Mouse (Mus musculus): ENCODE results near the gene Mcub. TPM values are rescaled to one million over a fixed set of nuclear protein-coding genes. Genes with fewer than 3 reads are reported as not detected.

The Mcub gene
- polyA plus RNA-seq (2014; fragmentation: Nextera tagmentation; extraction: Ambion mirVana): 12.5 and 14.1 TPM in 2 replicates

DNA sequence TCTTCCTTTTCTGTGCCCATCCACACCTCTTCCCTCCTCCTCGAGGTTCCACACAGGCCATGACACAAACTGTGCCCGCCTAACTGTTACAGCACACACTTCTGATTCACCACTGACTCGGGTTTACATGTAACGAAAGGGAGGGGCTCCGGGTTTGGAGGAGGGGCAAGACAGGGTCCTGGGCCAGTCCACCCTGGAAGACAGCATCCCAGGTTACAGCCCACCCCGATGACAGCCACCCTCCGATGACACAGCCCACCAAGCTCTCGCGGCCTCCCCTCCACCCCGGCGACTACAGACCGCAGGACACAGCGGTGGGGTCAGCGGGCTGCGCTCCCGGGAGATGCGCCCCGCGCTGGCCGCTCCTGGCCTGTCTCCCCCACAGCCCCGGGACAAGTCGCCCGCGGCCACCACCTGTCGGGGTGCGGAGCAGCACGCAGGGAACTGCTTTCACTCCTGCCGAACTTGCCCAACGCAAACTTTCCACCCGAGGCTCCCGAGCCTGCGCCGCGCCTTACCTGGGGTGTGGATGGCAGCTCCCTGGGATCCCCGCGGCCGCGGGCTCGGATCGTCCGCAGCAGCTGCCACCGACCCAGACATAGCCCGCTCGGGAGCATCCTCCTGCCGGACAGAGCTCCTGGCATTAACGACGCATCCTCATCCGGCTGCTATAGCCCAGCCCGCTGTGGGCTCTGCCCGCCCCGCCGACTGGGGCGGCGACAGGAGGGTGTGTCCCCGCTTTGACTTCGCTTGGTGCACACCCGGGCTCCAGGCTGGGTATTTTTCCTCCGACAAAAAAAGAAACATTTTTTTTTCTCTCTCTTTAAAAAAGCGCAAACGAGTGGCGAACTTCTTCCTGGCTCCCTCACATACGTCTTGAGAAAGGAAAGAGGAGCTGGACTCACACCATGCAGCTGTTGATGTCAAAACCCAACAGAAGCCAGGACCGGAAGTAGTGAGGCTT is at the start of gene Mcub:
Mcub (minus strand) TSS at position 775 of the 964 bp plus-strand sequence.
- no peaks in the 10 kb centered on the region for H3K9me3 ChIP-seq (ENCODE audit: control insufficient read depth, low read length)
- H3K4me3 ChIP-seq (ENCODE audit: low read depth, low read length): peak within 1 kb of the TSS; percentile 65
- H3K36me3 ChIP-seq (ENCODE audit: control insufficient read depth, insufficient read depth, low read length): no peaks in the 10 kb centered on the region
- peak within 1 kb of the TSS; percentile 59 for H3K9ac ChIP-seq (ENCODE audit: low read length)
- peak within 1 kb of the TSS; percentile 99 for H3K4me2 ChIP-seq (ENCODE audit: low read depth, severe bottlenecking)
- peak; percentile 65 for DNase-seq (ENCODE audit: low spot score)
- ATAC-seq (ENCODE audit: insufficient number of reproducible peaks, low FRiP score, low TSS enrichment, low read depth): peak; percentile 73
- peak within 1 kb of the TSS; percentile 47; the same call in 1 of the 2 replicates for H3K27ac ChIP-seq (replicated peaks; ENCODE audit: low read depth, low read length)
- H3K4me1 ChIP-seq (ENCODE audit: control insufficient read depth, insufficient read depth, low read length): peaks cover 10% of the 10 kb centered on the region
- WGBS: under 1% methylated on average over 63 of the region's 63 CpGs
- H3K27me3 ChIP-seq (ENCODE audit: control insufficient read depth, insufficient read depth, low read length): peaks cover 8% of the 10 kb centered on the region

DNA sequence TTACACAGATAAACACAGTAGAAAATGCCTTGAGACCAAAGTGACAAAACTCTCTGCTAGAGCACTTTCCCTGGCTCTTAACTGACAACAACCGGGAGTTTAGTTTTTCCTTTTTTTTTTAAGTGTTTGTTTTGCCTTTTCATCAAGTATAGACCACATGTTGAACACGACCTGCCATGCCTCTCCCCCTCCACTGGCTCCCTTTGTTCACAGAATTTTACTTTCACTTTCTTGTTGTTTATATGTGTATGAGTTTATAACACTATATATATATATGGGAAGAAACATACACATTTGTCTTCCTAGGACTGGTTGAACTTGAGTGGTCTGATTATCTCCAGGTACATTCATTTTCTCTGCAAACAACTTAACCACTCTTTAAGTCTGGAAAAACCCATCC is 42.9 kb upstream of the Mcub start:
- Histone ChIP-seq H3K27me3 (ENCODE audit: control insufficient read depth, insufficient read depth, low read length) (no peaks in the 10 kb centered on the region), H3K36me3 (ENCODE audit: control insufficient read depth, insufficient read depth, low read length) (peaks cover 5% of the 10 kb centered on the region; the same call in 1 of the 2 replicates), H3K4me1 (ENCODE audit: control insufficient read depth, insufficient read depth, low read length) (0 out of 2 replicates have a peak, but pooled peaks cover 2% of the 10 kb centered on the region), H3K4me3 (ENCODE audit: low read depth, low read length) (no peak overlapping the region), H3K9ac (ENCODE audit: low read length) (no peak overlapping the region), H3K4me2 (ENCODE audit: low read depth, severe bottlenecking) (no peak overlapping the region), H3K9me3 (ENCODE audit: control insufficient read depth, low read length) (no peaks in the 10 kb centered on the region), H3K27ac (replicated peaks; ENCODE audit: low read depth, low read length) (no peak overlapping the region)
- ATAC-seq (ENCODE audit: insufficient number of reproducible peaks, low FRiP score, low TSS enrichment, low read depth) (no peak), DNase-seq (ENCODE audit: low spot score) (no peak)
- 88% methylated on average over 2 of the region's 2 CpGs for WGBS

DNA sequence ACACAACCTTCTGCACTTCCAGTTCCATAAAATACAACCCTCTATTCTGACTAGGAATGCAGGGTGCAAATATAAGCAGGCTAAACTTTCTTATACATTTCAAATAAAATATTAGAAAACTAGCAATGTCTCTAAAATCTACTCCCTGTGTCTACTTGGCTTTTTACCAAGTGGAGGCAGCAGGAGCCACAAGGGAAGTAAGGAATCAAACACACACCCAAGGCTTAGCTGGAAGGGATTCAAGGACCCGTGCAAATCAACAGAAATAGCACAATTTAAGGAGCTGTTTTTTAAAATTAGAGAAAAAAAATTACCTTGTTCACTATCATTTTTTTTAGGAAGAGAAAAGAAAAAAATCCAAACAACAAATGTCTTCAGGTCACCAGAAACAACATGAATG is 41.2 kb upstream of the Mcub start:
- H3K36me3 ChIP-seq (ENCODE audit: control insufficient read depth, insufficient read depth, low read length): peaks cover 6% of the 10 kb centered on the region; the same call in 1 of the 2 replicates
- 0 out of 2 replicates have a peak, but pooled peaks cover 2% of the 10 kb centered on the region for H3K4me1 ChIP-seq (ENCODE audit: control insufficient read depth, insufficient read depth, low read length)
- no peak overlapping the region for H3K4me3 ChIP-seq (ENCODE audit: low read depth, low read length)
- H3K4me2 ChIP-seq (ENCODE audit: low read depth, severe bottlenecking): no peak overlapping the region
- no peak for DNase-seq (ENCODE audit: low spot score)
- no peak for ATAC-seq (ENCODE audit: insufficient number of reproducible peaks, low FRiP score, low TSS enrichment, low read depth)
- no peaks in the 10 kb centered on the region for H3K27me3 ChIP-seq (ENCODE audit: control insufficient read depth, insufficient read depth, low read length)
- no peak overlapping the region for H3K9ac ChIP-seq (ENCODE audit: low read length)
- H3K27ac ChIP-seq (replicated peaks; ENCODE audit: low read depth, low read length): no peak overlapping the region
- H3K9me3 ChIP-seq (ENCODE audit: control insufficient read depth, low read length): no peaks in the 10 kb centered on the region
- WGBS: 89% methylated on average over 1 of the region's 1 CpGs

DNA sequence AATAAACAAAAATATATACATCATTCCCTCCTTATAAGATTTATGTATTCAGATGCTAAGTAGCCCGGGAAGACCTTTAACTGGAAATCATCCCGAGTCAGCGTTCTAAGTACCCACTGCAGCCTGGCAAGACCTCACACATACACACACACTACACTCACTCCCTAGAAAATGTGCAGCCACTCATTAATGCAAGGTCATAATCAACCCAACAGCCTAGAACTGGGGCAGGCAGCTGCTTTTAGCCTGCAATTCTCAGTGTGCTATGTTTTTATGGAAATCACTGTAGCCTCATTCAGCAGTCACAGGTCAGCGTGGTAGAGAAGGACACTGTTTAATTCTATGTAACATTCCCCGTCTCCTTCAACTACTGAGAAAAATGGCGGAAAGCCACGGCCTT is 36.1 kb upstream of the Mcub start:
- no peak overlapping the region for H3K27ac ChIP-seq (replicated peaks; ENCODE audit: low read depth, low read length)
- ATAC-seq (ENCODE audit: insufficient number of reproducible peaks, low FRiP score, low TSS enrichment, low read depth) (no peak), DNase-seq (ENCODE audit: low spot score) (no peak)
- H3K36me3 ChIP-seq (ENCODE audit: control insufficient read depth, insufficient read depth, low read length): peaks cover 19% of the 10 kb centered on the region; the same call in 1 of the 2 replicates
- no peak overlapping the region for H3K9ac ChIP-seq (ENCODE audit: low read length)
- no peaks in the 10 kb centered on the region for H3K9me3 ChIP-seq (ENCODE audit: control insufficient read depth, low read length)
- no peak overlapping the region for H3K4me3 ChIP-seq (ENCODE audit: low read depth, low read length)
- no peak overlapping the region for H3K4me2 ChIP-seq (ENCODE audit: low read depth, severe bottlenecking)
- 92% methylated on average over 7 of the region's 7 CpGs for WGBS
- H3K4me1 ChIP-seq (ENCODE audit: control insufficient read depth, insufficient read depth, low read length): 0 out of 2 replicates have a peak, but pooled peaks cover 2% of the 10 kb centered on the region
- no peaks in the 10 kb centered on the region for H3K27me3 ChIP-seq (ENCODE audit: control insufficient read depth, insufficient read depth, low read length)

DNA sequence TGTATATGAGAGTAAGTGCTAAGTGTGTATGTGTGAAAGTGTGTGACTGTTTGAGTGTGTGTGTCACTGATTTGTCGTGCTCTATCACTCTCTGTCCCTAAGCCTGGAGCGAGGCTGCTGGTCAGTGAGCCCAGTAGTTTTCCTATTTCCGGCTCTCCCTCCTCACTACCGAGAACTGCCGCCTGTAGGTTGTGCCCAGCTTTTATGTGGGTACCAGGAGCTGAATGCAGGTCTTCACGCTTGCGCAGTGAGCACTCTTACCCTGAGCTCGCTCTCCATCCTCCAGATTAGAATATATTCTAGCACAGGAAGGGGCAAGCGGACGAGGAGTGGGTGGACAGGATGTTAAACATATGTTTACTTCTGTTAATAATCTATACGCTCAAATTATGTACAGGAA is 30.9 kb upstream of the Mcub start:
- DNase-seq (ENCODE audit: low spot score) (no peak), ATAC-seq (ENCODE audit: insufficient number of reproducible peaks, low FRiP score, low TSS enrichment, low read depth) (no peak)
- Histone ChIP-seq H3K36me3 (ENCODE audit: control insufficient read depth, insufficient read depth, low read length) (peaks cover 21% of the 10 kb centered on the region), H3K4me1 (ENCODE audit: control insufficient read depth, insufficient read depth, low read length) (no peaks in the 10 kb centered on the region), H3K27me3 (ENCODE audit: control insufficient read depth, insufficient read depth, low read length) (no peaks in the 10 kb centered on the region), H3K4me2 (ENCODE audit: low read depth, severe bottlenecking) (no peak overlapping the region), H3K27ac (replicated peaks; ENCODE audit: low read depth, low read length) (no peak overlapping the region), H3K4me3 (ENCODE audit: low read depth, low read length) (no peak overlapping the region), H3K9me3 (ENCODE audit: control insufficient read depth, low read length) (no peaks in the 10 kb centered on the region), H3K9ac (ENCODE audit: low read length) (no peak overlapping the region)
- WGBS: 94% methylated on average over 11 of the region's 11 CpGs

DNA sequence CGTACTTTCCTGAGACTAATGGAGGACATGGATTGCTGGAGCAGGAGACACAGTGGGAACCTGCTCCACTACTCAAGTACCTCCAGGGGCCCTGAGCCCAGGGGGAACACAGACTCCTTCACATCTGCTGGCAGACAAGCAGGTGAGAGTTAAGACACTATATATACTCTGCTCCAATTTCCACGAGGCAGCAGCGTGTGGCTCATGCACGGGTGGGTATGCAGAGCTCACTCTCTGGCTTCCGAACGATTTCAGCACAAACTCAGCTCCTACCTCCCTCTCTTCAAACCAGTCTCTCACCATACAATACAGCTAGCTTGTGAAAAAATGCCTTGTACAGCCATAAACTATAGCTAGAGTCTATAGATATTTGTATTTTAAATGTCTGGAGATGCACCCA is 28.5 kb upstream of the Mcub start:
- no peaks in the 10 kb centered on the region for H3K4me1 ChIP-seq (ENCODE audit: control insufficient read depth, insufficient read depth, low read length)
- ATAC-seq (ENCODE audit: insufficient number of reproducible peaks, low FRiP score, low TSS enrichment, low read depth): no peak
- H3K9ac ChIP-seq (ENCODE audit: low read length): no peak overlapping the region
- H3K4me2 ChIP-seq (ENCODE audit: low read depth, severe bottlenecking): no peak overlapping the region
- no peak overlapping the region for H3K27ac ChIP-seq (replicated peaks; ENCODE audit: low read depth, low read length)
- no peaks in the 10 kb centered on the region for H3K9me3 ChIP-seq (ENCODE audit: control insufficient read depth, low read length)
- WGBS: 93% methylated on average over 6 of the region's 6 CpGs
- DNase-seq (ENCODE audit: low spot score): no peak
- no peak overlapping the region for H3K4me3 ChIP-seq (ENCODE audit: low read depth, low read length)
- no peaks in the 10 kb centered on the region for H3K27me3 ChIP-seq (ENCODE audit: control insufficient read depth, insufficient read depth, low read length)
- H3K36me3 ChIP-seq (ENCODE audit: control insufficient read depth, insufficient read depth, low read length): peaks cover 18% of the 10 kb centered on the region

DNA sequence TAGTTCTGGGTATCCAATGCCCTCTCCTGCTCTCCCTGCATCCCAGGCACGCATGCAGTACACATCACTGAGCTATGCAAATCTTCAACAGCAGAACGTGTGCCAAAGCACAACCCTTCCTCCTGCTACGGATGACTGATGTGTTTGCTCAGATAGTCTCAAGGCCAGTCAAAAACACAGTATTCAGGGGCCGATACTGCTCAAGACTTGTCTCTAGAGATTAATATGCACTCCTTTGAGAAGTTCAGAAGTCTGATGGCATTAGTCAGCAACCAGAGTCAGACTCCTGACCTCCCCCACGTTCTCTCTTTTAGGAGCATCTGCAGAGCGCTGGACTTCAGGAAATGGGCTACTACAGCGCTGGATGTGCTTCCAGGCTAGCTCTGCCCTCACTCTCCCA is 28.0 kb upstream of the Mcub start:
- H3K4me3 ChIP-seq (ENCODE audit: low read depth, low read length): no peak overlapping the region
- ATAC-seq (ENCODE audit: insufficient number of reproducible peaks, low FRiP score, low TSS enrichment, low read depth): no peak
- no peaks in the 10 kb centered on the region for H3K9me3 ChIP-seq (ENCODE audit: control insufficient read depth, low read length)
- 89% methylated on average over 7 of the region's 7 CpGs for WGBS
- no peak overlapping the region for H3K27ac ChIP-seq (replicated peaks; ENCODE audit: low read depth, low read length)
- no peak overlapping the region for H3K4me2 ChIP-seq (ENCODE audit: low read depth, severe bottlenecking)
- H3K27me3 ChIP-seq (ENCODE audit: control insufficient read depth, insufficient read depth, low read length): no peaks in the 10 kb centered on the region
- no peak overlapping the region for H3K9ac ChIP-seq (ENCODE audit: low read length)
- peaks cover 17% of the 10 kb centered on the region for H3K36me3 ChIP-seq (ENCODE audit: control insufficient read depth, insufficient read depth, low read length)
- no peak for DNase-seq (ENCODE audit: low spot score)
- no peaks in the 10 kb centered on the region for H3K4me1 ChIP-seq (ENCODE audit: control insufficient read depth, insufficient read depth, low read length)

DNA sequence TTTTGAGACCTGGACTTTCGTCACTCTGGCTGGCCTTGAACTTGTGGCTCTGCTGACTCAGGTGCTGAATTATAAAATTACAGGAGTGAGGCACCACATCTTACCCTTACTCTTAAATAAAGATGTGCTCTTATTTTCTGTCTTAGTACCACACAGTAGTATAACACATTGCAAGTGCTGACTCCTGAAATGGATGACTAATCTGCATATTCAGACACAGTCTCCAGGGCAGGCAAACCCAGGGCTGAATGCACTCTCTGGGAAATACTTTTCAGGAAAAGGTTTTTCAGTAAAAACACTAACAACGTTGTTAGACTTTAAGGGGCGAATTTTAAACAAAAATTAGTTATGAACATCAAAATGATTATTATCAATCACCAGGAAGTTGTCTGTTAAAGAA is 27.3 kb upstream of the Mcub start:
- no peak overlapping the region for H3K27ac ChIP-seq (replicated peaks; ENCODE audit: low read depth, low read length)
- no peak for ATAC-seq (ENCODE audit: insufficient number of reproducible peaks, low FRiP score, low TSS enrichment, low read depth)
- H3K4me3 ChIP-seq (ENCODE audit: low read depth, low read length): no peak overlapping the region
- H3K4me1 ChIP-seq (ENCODE audit: control insufficient read depth, insufficient read depth, low read length): no peaks in the 10 kb centered on the region
- no peak overlapping the region for H3K4me2 ChIP-seq (ENCODE audit: low read depth, severe bottlenecking)
- H3K9me3 ChIP-seq (ENCODE audit: control insufficient read depth, low read length): no peaks in the 10 kb centered on the region
- no peak for DNase-seq (ENCODE audit: low spot score)
- H3K9ac ChIP-seq (ENCODE audit: low read length): no peak overlapping the region
- H3K27me3 ChIP-seq (ENCODE audit: control insufficient read depth, insufficient read depth, low read length): no peaks in the 10 kb centered on the region
- 85% methylated on average over 3 of the region's 3 CpGs for WGBS
- peaks cover 17% of the 10 kb centered on the region for H3K36me3 ChIP-seq (ENCODE audit: control insufficient read depth, insufficient read depth, low read length)

Measured in limb, embryonic 11.5 days (tissue).